ENCODE assay signal across 14 mouse cellular contexts in genomic region chr7:105514561-105514960, GRCm38 (mm10). TPM values are rescaled to one million over a fixed set of nuclear protein-coding genes. Genes with fewer than 3 reads are reported as not detected.
DNase-seq lines count a peak whose midpoint lies in the region; ATAC-seq and TF ChIP-seq lines count a peak whose summit lies in the region.
"Had no signal": no experiment of that assay in that cellular context is flagged by ENCODE, and none has a peak within 500 bp of the region (broad histone marks: within the 10 kb centered on the region; RNA-seq: fewer than 3 reads in every experiment).

No protein-coding gene starts in this region.

- 32% methylated on average over 5 of the region's 5 CpGs for whole genome bisulfite sequencing in embryonic facial prominence, embryonic 15.5 days
- 77% methylated on average over 5 of the region's 5 CpGs for WGBS in embryonic facial prominence, embryonic 10.5 days
- WGBS in hindbrain, postnatal 0 days, result 37% methylated on average over 5 of the region's 5 CpGs
- 27% methylated on average over 5 of the region's 5 CpGs for WGBS in neural tube, embryonic 15.5 days

- no peak for DNase-seq in embryonic facial prominence, embryonic 10.5 days (ENCODE audit: low spot score)
- no peak for DNase-seq in left cerebral cortex, adult 2 months (ENCODE audit: extremely low spot score in 1 of 2, low spot score in 2 of 2)
- no peak for DNase-seq in left cerebral cortex, postnatal 10 days (ENCODE audit: extremely low spot score in 1 of 2, low spot score in 2 of 2)
- DNase-seq in hindbrain, postnatal 0 days (ENCODE audit: low spot score), result peak; percentile 32
- no peak for DNase-seq in cerebellum, postnatal 14 days
- DNase-seq in kidney, adult 9 months, result no peak

- H3K9ac ChIP-seq in embryonic facial prominence, embryonic 15.5 days, result no peak overlapping the region
- no peak overlapping the region for H3K9ac ChIP-seq in hindbrain, postnatal 0 days (replicated peaks; ENCODE audit: low read length)
- H3K9ac ChIP-seq in neural tube, embryonic 15.5 days (replicated peaks), result no peak overlapping the region
- H3K9ac ChIP-seq: embryonic facial prominence, embryonic 12.5 days; liver, embryonic 15.5 days; stomach, embryonic 15.5 days had no signal

- no peak overlapping the region for H3K4me3 ChIP-seq in embryonic facial prominence, embryonic 15.5 days (replicated peaks)
- H3K4me3 ChIP-seq in embryonic facial prominence, embryonic 10.5 days, result no peak overlapping the region
- no peak overlapping the region for H3K4me3 ChIP-seq in left cerebral cortex, adult 2 months
- H3K4me3 ChIP-seq in hindbrain, postnatal 0 days (ENCODE audit: low read length), result no peak overlapping the region
- no peak overlapping the region for H3K4me3 ChIP-seq in neural tube, embryonic 15.5 days (replicated peaks)
- H3K4me3 ChIP-seq: embryonic facial prominence, embryonic 12.5 days; gastrocnemius, adult 2 months; liver, embryonic 15.5 days; myocyte; stomach, embryonic 15.5 days had no signal

- no peaks in the 10 kb centered on the region for H3K27me3 ChIP-seq in embryonic facial prominence, embryonic 15.5 days
- peaks cover 8% of the 10 kb centered on the region for H3K27me3 ChIP-seq in embryonic facial prominence, embryonic 10.5 days (replicated peaks; ENCODE audit: low read depth, poor library complexity, severe bottlenecking)
- no peaks in the 10 kb centered on the region for H3K27me3 ChIP-seq in hindbrain, postnatal 0 days (ENCODE audit: insufficient read depth, low read length)
- no peaks in the 10 kb centered on the region for H3K27me3 ChIP-seq in neural tube, embryonic 15.5 days (replicated peaks)
- H3K27me3 ChIP-seq: embryonic facial prominence, embryonic 12.5 days; liver, embryonic 15.5 days; stomach, embryonic 15.5 days had no signal

- no peaks in the 10 kb centered on the region for H3K36me3 ChIP-seq in embryonic facial prominence, embryonic 15.5 days
- H3K36me3 ChIP-seq in embryonic facial prominence, embryonic 10.5 days (replicated peaks), result no peaks in the 10 kb centered on the region
- no peaks in the 10 kb centered on the region for H3K36me3 ChIP-seq in hindbrain, postnatal 0 days (ENCODE audit: insufficient read depth, low read length)
- no peaks in the 10 kb centered on the region for H3K36me3 ChIP-seq in neural tube, embryonic 15.5 days
- H3K36me3 ChIP-seq: embryonic facial prominence, embryonic 12.5 days; liver, embryonic 15.5 days; stomach, embryonic 15.5 days had no signal

- intact Hi-C loops in left cerebral cortex, adult 2 months (cut with DNase I), result no loop called here
- intact Hi-C loops in left cerebral cortex, postnatal 10 days (cut with DNase I), result no loop called here

- no peak overlapping the region for H3K4me2 ChIP-seq in embryonic facial prominence, embryonic 15.5 days (replicated peaks)
- no peak overlapping the region for H3K4me2 ChIP-seq in hindbrain, postnatal 0 days (ENCODE audit: low read depth, low read length)
- H3K4me2 ChIP-seq in neural tube, embryonic 15.5 days, result no peak overlapping the region
- H3K4me2 ChIP-seq: embryonic facial prominence, embryonic 12.5 days; liver, embryonic 15.5 days; stomach, embryonic 15.5 days had no signal

- no peak for TF ChIP-seq CTCF in left cerebral cortex, adult 2 months (IDR thresholded peaks at IDR 0.05)
- no peak for TF ChIP-seq CTCF in hindbrain, postnatal 0 days (IDR thresholded peaks at IDR 0.05; ENCODE audit: low read depth)

- H3K27ac ChIP-seq in embryonic facial prominence, embryonic 15.5 days (replicated peaks), result no peak overlapping the region
- no peak overlapping the region for H3K27ac ChIP-seq in embryonic facial prominence, embryonic 10.5 days (replicated peaks)
- H3K27ac ChIP-seq in left cerebral cortex, adult 2 months, result peak overlapping the region; percentile 45; the same call in 1 of the 2 replicates
- H3K27ac ChIP-seq in hindbrain, postnatal 0 days, result no peak overlapping the region
- H3K27ac ChIP-seq in neural tube, embryonic 15.5 days (replicated peaks), result no peak overlapping the region
- H3K27ac ChIP-seq: embryonic facial prominence, embryonic 12.5 days; gastrocnemius, adult 2 months; liver, embryonic 15.5 days; stomach, embryonic 15.5 days had no signal

- 0 out of 2 replicates have a peak, but pooled peaks have one; percentile 7 for ATAC-seq in embryonic facial prominence, embryonic 15.5 days (ENCODE audit: insufficient number of reproducible peaks, low FRiP score, low TSS enrichment, low read depth)
- ATAC-seq in hindbrain, postnatal 0 days, result peak; percentile 15; the same call in 1 of the 2 replicates
- ATAC-seq in neural tube, embryonic 15.5 days (ENCODE audit: low FRiP score), result peak; percentile 22

- no peaks in the 10 kb centered on the region for H3K9me3 ChIP-seq in embryonic facial prominence, embryonic 15.5 days (replicated peaks)
- H3K9me3 ChIP-seq in embryonic facial prominence, embryonic 10.5 days, result no peaks in the 10 kb centered on the region
- H3K9me3 ChIP-seq in hindbrain, postnatal 0 days (ENCODE audit: low read length), result no peaks in the 10 kb centered on the region
- no peaks in the 10 kb centered on the region for H3K9me3 ChIP-seq in neural tube, embryonic 15.5 days (replicated peaks)
- H3K9me3 ChIP-seq: embryonic facial prominence, embryonic 12.5 days; liver, embryonic 15.5 days; stomach, embryonic 15.5 days had no signal

- H3K4me1 ChIP-seq in embryonic facial prominence, embryonic 15.5 days, result peaks cover 12% of the 10 kb centered on the region
- H3K4me1 ChIP-seq in embryonic facial prominence, embryonic 10.5 days, result peaks cover 4% of the 10 kb centered on the region; the same call in 1 of the 2 replicates
- H3K4me1 ChIP-seq in hindbrain, postnatal 0 days (ENCODE audit: insufficient read depth, low read length), result no peaks in the 10 kb centered on the region
- peaks cover 13% of the 10 kb centered on the region for H3K4me1 ChIP-seq in neural tube, embryonic 15.5 days
- H3K4me1 ChIP-seq: embryonic facial prominence, embryonic 12.5 days; liver, embryonic 15.5 days; stomach, embryonic 15.5 days had no signal

RNA-seq across cellular contexts. Expression of gene Cavin3, which starts 32.5 kb away (rescaled TPM):
- 150 and 156 TPM in 2 replicates for polyA plus RNA-seq in embryonic facial prominence, embryonic 15.5 days (2015; fragmentation: Nextera tagmentation; extraction: Ambion mirVana)
- 17.3 and 17.7 TPM in 2 replicates for polyA plus RNA-seq in embryonic facial prominence, embryonic 10.5 days (2016; fragmentation: Nextera tagmentation; extraction: Ambion mirVana)
- total RNA-seq in left cerebral cortex, adult 2 months (2021), result 10 to 100 TPM; 17.9 to 18.7 TPM
- total RNA-seq in left cerebral cortex, postnatal 10 days (2021), result 10 to 100 TPM; 11.1 to 13.4 TPM
- 32.8 and 49.5 TPM in 2 replicates for total RNA-seq in hindbrain, postnatal 0 days (2014; rRNA removed)
- polyA plus RNA-seq in hindbrain, postnatal 0 days (2015; fragmentation: Nextera tagmentation; extraction: Ambion mirVana), result 47.3 and 52.7 TPM in 2 replicates
- polyA plus RNA-seq in neural tube, embryonic 15.5 days (2015; fragmentation: Nextera tagmentation; extraction: Ambion mirVana), result 34.6 and 39.9 TPM in 2 replicates
- total RNA-seq: CH12.LX had no signal

RNA-seq across cellular contexts. Expression of gene Smpd1, which starts 39.6 kb away (rescaled TPM):
- polyA plus RNA-seq in embryonic facial prominence, embryonic 15.5 days (2015; fragmentation: Nextera tagmentation; extraction: Ambion mirVana), result 54.6 and 58.9 TPM in 2 replicates
- polyA plus RNA-seq in embryonic facial prominence, embryonic 10.5 days (2016; fragmentation: Nextera tagmentation; extraction: Ambion mirVana), result 30.3 and 33.1 TPM in 2 replicates
- total RNA-seq in left cerebral cortex, adult 2 months (2021), result 100 to 1,000 TPM in 1 of 2 experiments, 10 to 100 TPM in 1; 96.9 to 107 TPM
- 100 to 1,000 TPM in 1 of 2 experiments, 10 to 100 TPM in 1; 99.5 to 101 TPM for total RNA-seq in left cerebral cortex, postnatal 10 days (2021)
- total RNA-seq in hindbrain, postnatal 0 days (2014; rRNA removed), result 177 and 178 TPM in 2 replicates
- polyA plus RNA-seq in hindbrain, postnatal 0 days (2015; fragmentation: Nextera tagmentation; extraction: Ambion mirVana), result 103 and 108 TPM in 2 replicates
- polyA plus RNA-seq in neural tube, embryonic 15.5 days (2015; fragmentation: Nextera tagmentation; extraction: Ambion mirVana), result 83.2 and 91.4 TPM in 2 replicates
